Mouse (Mus musculus) stomach, embryonic 14.5 days (tissue): ENCODE measurements at regions not wholly inside any gene's neighbourhood (a gene's known extent, or its start where the extent isn't known, plus 50 kb on each side); places are given as distances from the start of the nearest gene placed in this dataset.

Source experiments
- ATAC-seq: fragments of 200-750 bp; cut with Nextera tagmentation; 2 replicates; pipeline ENCODE4 v1.8.0; 2017; ENCODE audit warnings: low read depth, moderate TSS enrichment; ENCODE audit not compliant: insufficient number of reproducible peaks, insufficient read depth, low FRiP score
- H3K27ac ChIP-seq: fragments of 300-500 bp; sonication (generic); 2 replicates; pipeline ENCODE4 v1.5.1; 2014; ENCODE audit warnings: mild to moderate bottlenecking, low read length, moderate library complexity, mixed read lengths
- H3K27me3 ChIP-seq: fragments of 300-500 bp; sonication (generic); 2 replicates; pipeline ENCODE4 v1.6.1; 2014; ENCODE audit warnings: low read length, control low read depth, mixed read lengths; ENCODE audit not compliant: control insufficient read depth, insufficient read depth
- H3K36me3 ChIP-seq: fragments of 300-500 bp; sonication (generic); 2 replicates; pipeline ENCODE4 v1.6.1; 2014; ENCODE audit warnings: mild to moderate bottlenecking, control low read depth, low read length, moderate library complexity, mixed read lengths; ENCODE audit not compliant: control insufficient read depth, insufficient read depth
- H3K4me1 ChIP-seq: fragments of 300-500 bp; sonication (generic); 2 replicates; pipeline ENCODE4 v1.6.1; 2014; ENCODE audit warnings: low read length, control low read depth, mixed read lengths; ENCODE audit not compliant: control insufficient read depth, insufficient read depth
- H3K4me2 ChIP-seq: fragments of 300-500 bp; sonication (generic); replicated peaks from 2 replicates; pipeline ENCODE4 v1.6.1; 2014; ENCODE audit warnings: low read depth, low read length, control low read depth
- H3K4me3 ChIP-seq: fragments of 300-500 bp; sonication (generic); 2 replicates; pipeline ENCODE4 v1.5.1; 2014; ENCODE audit warnings: low read depth, low read length, control low read depth
- H3K9ac ChIP-seq: fragments of 300-500 bp; sonication (generic); replicated peaks from 2 replicates; pipeline ENCODE4 v1.6.1; 2014; ENCODE audit warnings: low read depth, mild to moderate bottlenecking, control low read depth, low read length, moderate library complexity, mixed read lengths
- H3K9me3 ChIP-seq: fragments of 300-500 bp; sonication (generic); 2 replicates; pipeline ENCODE4 v1.6.1; 2016; ENCODE audit warnings: low read depth, low read length, control low read depth; ENCODE audit not compliant: control insufficient read depth
- WGBS: fragments of 180-500 bp; shearing (Covaris S2); extraction: QIAGEN DNeasy Blood & Tissue Kit; methylation state at CpG from one replicate; pipeline ENCODE4 v1.1.7; 2014; 5-methylcytosine and 5-hydroxymethylcytosine counted together

DNA sequence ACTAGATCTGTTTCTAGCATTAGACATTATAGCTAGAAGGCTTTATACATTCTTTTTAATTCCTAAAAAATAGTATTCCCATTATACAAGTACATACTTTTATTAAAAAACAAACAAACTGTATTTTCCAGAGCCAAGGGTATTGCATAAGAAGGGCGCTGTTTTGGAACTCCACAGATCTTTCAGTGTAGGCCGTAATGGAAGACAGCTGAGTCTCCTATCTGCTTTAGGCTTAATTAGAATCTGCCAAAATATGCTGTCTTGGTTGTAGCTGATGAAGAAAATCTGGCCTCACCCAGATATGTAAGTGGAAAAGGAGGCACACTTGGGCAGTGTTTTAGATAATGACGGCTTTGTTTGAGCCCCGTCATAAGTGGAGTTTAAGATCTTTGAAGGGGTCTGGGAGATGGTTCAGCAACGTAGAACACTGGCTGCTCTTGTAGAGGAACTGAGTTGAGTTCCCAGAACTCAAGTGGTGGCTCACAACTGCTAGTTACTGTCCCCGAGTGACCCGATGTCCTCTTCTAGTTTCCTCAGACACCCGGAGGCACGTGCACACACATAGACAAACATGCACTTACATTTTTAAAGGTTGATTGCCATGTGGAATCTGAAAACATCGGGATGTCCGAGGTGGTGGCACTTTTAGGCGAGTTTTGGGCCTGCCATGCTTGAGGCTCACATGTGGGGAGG is 118.6 kb upstream of the Spata13 start:
- Histone ChIP-seq H3K4me1 (no peaks in the 10 kb centered on the region), H3K4me3 (no peak overlapping the region), H3K27me3 (no peaks in the 10 kb centered on the region), H3K27ac (no peak overlapping the region), H3K36me3 (no peaks in the 10 kb centered on the region), H3K9ac (no peak overlapping the region), H3K9me3 (no peaks in the 10 kb centered on the region), H3K4me2 (no peak overlapping the region)
- no peak for ATAC-seq
- 75% methylated on average over 12 of the region's 12 CpGs for WGBS

GRCm38 (mm10) chr14:60517891-60518290 is 115.9 kb upstream of the Spata13 start:
- no peak overlapping the region for H3K4me3 ChIP-seq
- 94% methylated on average over 11 of the region's 11 CpGs for WGBS
- H3K27ac ChIP-seq: no peak overlapping the region
- no peak overlapping the region for H3K4me2 ChIP-seq
- H3K9ac ChIP-seq: no peak overlapping the region
- no peaks in the 10 kb centered on the region for H3K9me3 ChIP-seq
- no peak for ATAC-seq
- no peaks in the 10 kb centered on the region for H3K36me3 ChIP-seq
- H3K4me1 ChIP-seq: no peaks in the 10 kb centered on the region
- H3K27me3 ChIP-seq: no peaks in the 10 kb centered on the region

DNA sequence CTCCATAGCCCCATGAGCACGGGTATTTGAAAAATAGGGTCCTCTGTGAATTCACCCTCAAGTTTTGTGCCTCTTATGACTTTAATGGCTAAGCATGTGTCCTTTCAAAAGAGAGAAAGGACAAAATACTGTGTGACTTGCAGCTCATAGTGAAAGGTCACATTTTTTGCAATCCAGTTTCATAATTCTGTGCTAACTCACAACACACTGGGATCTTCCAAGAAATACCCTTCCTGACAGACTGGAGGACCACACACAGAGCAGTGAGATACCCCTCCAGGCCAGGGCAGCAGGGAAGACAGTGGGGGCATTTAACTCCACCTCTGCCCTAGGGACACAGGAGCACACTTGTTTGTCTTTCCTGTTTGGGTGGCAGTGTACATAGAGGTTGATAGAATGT is 110.8 kb upstream of the Spata13 start:
- Histone ChIP-seq H3K9me3 (no peaks in the 10 kb centered on the region), H3K9ac (no peak overlapping the region), H3K27ac (no peak overlapping the region), H3K36me3 (no peaks in the 10 kb centered on the region), H3K4me2 (no peak overlapping the region), H3K27me3 (no peaks in the 10 kb centered on the region), H3K4me3 (no peak overlapping the region), H3K4me1 (no peaks in the 10 kb centered on the region)
- no peak for ATAC-seq
- 76% methylated on average over 1 of the region's 1 CpGs for WGBS

DNA sequence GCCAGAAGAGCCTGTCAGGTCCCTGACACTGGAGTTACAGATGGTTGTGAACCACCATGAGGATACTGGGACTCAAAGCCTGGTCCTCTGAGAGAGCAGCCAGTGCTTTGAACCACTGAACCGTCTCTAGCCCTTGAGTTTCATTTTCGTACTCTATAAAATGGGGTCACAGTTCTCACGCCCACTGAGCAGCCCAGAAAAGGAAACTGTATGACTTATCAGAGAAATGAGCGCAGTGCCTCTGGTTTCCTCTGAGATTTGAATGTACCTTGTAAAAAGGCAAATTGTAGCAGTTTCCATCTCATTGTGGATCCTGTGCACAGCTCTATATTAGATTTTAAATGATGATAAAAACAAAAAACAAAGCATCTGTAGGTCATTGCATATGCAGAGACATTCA is 108.9 kb upstream of the Spata13 start:
- H3K36me3 ChIP-seq: no peaks in the 10 kb centered on the region
- H3K9ac ChIP-seq: no peak overlapping the region
- H3K27ac ChIP-seq: no peak overlapping the region
- no peaks in the 10 kb centered on the region for H3K9me3 ChIP-seq
- ATAC-seq: no peak
- H3K27me3 ChIP-seq: no peaks in the 10 kb centered on the region
- no peak overlapping the region for H3K4me2 ChIP-seq
- H3K4me1 ChIP-seq: no peaks in the 10 kb centered on the region
- WGBS: 74% methylated on average over 4 of the region's 4 CpGs
- H3K4me3 ChIP-seq: no peak overlapping the region

GRCm38 (mm10) chr14:60525284-60525962 is 108.4 kb upstream of the Spata13 start:
- H3K9ac ChIP-seq: no peak overlapping the region
- no peaks in the 10 kb centered on the region for H3K36me3 ChIP-seq
- H3K9me3 ChIP-seq: no peaks in the 10 kb centered on the region
- no peaks in the 10 kb centered on the region for H3K27me3 ChIP-seq
- no peak overlapping the region for H3K27ac ChIP-seq
- 64% methylated on average over 13 of the region's 13 CpGs for WGBS
- no peak overlapping the region for H3K4me2 ChIP-seq
- H3K4me3 ChIP-seq: no peak overlapping the region
- ATAC-seq: no peak; the same call in 1 of the 2 replicates
- H3K4me1 ChIP-seq: peaks cover 4% of the 10 kb centered on the region; the same call in 1 of the 2 replicates

DNA sequence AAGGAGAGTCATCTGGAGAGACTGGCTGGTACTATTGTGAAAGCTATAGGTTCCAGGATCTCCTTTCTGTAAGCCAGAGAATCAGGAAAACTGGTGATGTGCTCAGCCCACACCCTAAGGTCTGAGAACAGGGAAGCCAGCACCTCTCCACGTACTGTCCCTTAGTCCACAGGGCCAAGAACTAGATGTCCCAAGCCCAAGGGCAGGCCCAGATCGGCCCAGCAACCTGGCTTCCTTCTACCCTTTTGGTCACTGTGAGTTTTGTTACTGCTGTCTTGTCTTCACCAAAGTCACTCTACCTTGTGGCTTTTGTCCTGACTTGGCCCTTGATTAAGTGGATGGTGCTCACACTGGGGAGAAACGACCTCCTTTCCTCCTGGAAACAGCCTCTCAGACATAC is 107.8 kb upstream of the Spata13 start:
- Histone ChIP-seq H3K36me3 (no peaks in the 10 kb centered on the region), H3K27ac (no peak overlapping the region), H3K9me3 (no peaks in the 10 kb centered on the region), H3K4me2 (no peak overlapping the region), H3K4me3 (no peak overlapping the region), H3K9ac (no peak overlapping the region), H3K4me1 (peaks cover 5% of the 10 kb centered on the region; the same call in 1 of the 2 replicates), H3K27me3 (no peaks in the 10 kb centered on the region)
- 76% methylated on average over 3 of the region's 3 CpGs for WGBS
- no peak for ATAC-seq

- Histone ChIP-seq H3K4me1 (peaks cover 5% of the 10 kb centered on the region; the same call in 1 of the 2 replicates), H3K27ac (no peak overlapping the region), H3K9ac (no peak overlapping the region)
Observed at GRCm38 (mm10) chr14:60526832-60527231, 107.0 kb upstream of the Spata13 start.

GRCm38 (mm10) chr14:60527951-60528350 is 105.8 kb upstream of the Spata13 start:
- no peak for ATAC-seq
- Histone ChIP-seq H3K4me2 (no peak overlapping the region), H3K27me3 (no peaks in the 10 kb centered on the region), H3K4me1 (peaks cover 5% of the 10 kb centered on the region; the same call in 1 of the 2 replicates), H3K4me3 (no peak overlapping the region), H3K36me3 (no peaks in the 10 kb centered on the region), H3K9me3 (no peaks in the 10 kb centered on the region), H3K9ac (no peak overlapping the region), H3K27ac (no peak overlapping the region)
- WGBS: 80% methylated on average over 5 of the region's 5 CpGs

More at GRCm38 (mm10) chr14:60526832-60527231, 107.0 kb upstream of the Spata13 start:
- no peak for ATAC-seq
- Histone ChIP-seq H3K4me2 (no peak overlapping the region), H3K4me3 (no peak overlapping the region), H3K36me3 (no peaks in the 10 kb centered on the region), H3K27me3 (no peaks in the 10 kb centered on the region), H3K9me3 (no peaks in the 10 kb centered on the region)
- WGBS: 79% methylated on average over 10 of the region's 10 CpGs
